Mouse (Mus musculus): Measurements from ENCODE around the gene Agfg2. TPM values are rescaled to one million over a fixed set of nuclear protein-coding genes. Genes with fewer than 3 reads are reported as not detected.

Gene Agfg2
- polyA plus RNA-seq, 1 experiment from 2014 or later, result 18.6 TPM

GRCm38 (mm10) chr5:137652474-137652873 lies 32.1 kb downstream of the Agfg2 start:
- 27% methylated on average over 3 of the region's 3 CpGs for WGBS
- H3K9me3 ChIP-seq (ENCODE audit: control insufficient read depth, low read length), result no peaks in the 10 kb centered on the region
- ATAC-seq, result no peak; the same call in 1 of the 2 replicates

GRCm38 (mm10) chr5:137649669-137650571 lies 34.6 kb downstream of the Agfg2 start:
- Histone ChIP-seq H3K4me1 (ENCODE audit: control insufficient read depth, insufficient read depth, low read length) (peaks cover 34% of the 10 kb centered on the region), H3K27me3 (replicated peaks; ENCODE audit: control insufficient read depth, insufficient read depth, low read length) (peaks cover 9% of the 10 kb centered on the region), H3K9ac (ENCODE audit: low read depth, low read length) (peak overlapping the region; percentile 14), H3K9me3 (ENCODE audit: control insufficient read depth, low read length) (no peaks in the 10 kb centered on the region), H3K4me2 (ENCODE audit: low read depth, low read length) (peak overlapping the region; percentile 26; the same call in 1 of the 2 replicates), H3K36me3 (ENCODE audit: control insufficient read depth, insufficient read depth, low read length) (peaks cover 3% of the 10 kb centered on the region; the same call in 1 of the 2 replicates), H3K27ac (ENCODE audit: low read length) (peak overlapping the region; percentile 58), H3K4me3 (ENCODE audit: low read length) (no peak overlapping the region)
- 13% methylated on average over 17 of the region's 18 CpGs for WGBS
- peak; percentile 49 for ATAC-seq

More at GRCm38 (mm10) chr5:137652474-137652873, 32.1 kb downstream of the Agfg2 start:
- Histone ChIP-seq H3K27me3 (replicated peaks; ENCODE audit: control insufficient read depth, insufficient read depth, low read length) (no peaks in the 10 kb centered on the region), H3K4me3 (ENCODE audit: low read length) (no peak overlapping the region), H3K4me1 (ENCODE audit: control insufficient read depth, insufficient read depth, low read length) (peaks cover 28% of the 10 kb centered on the region), H3K9ac (ENCODE audit: low read depth, low read length) (no peak overlapping the region), H3K4me2 (ENCODE audit: low read depth, low read length) (no peak overlapping the region), H3K27ac (ENCODE audit: low read length) (no peak overlapping the region), H3K36me3 (ENCODE audit: control insufficient read depth, insufficient read depth, low read length) (peaks cover 3% of the 10 kb centered on the region)

- Histone ChIP-seq H3K4me2 (ENCODE audit: low read depth, low read length) (no peak overlapping the region), H3K27me3 (replicated peaks; ENCODE audit: control insufficient read depth, insufficient read depth, low read length) (peaks cover 14% of the 10 kb centered on the region), H3K9ac (ENCODE audit: low read depth, low read length) (no peak overlapping the region), H3K4me3 (ENCODE audit: low read length) (no peak overlapping the region), H3K36me3 (ENCODE audit: control insufficient read depth, insufficient read depth, low read length) (peaks cover 3% of the 10 kb centered on the region; the same call in 1 of the 2 replicates), H3K9me3 (ENCODE audit: control insufficient read depth, low read length) (no peaks in the 10 kb centered on the region), H3K4me1 (ENCODE audit: control insufficient read depth, insufficient read depth, low read length) (peaks cover 35% of the 10 kb centered on the region), H3K27ac (ENCODE audit: low read length) (peak overlapping the region; percentile 58; the same call in 1 of the 2 replicates)
- no peak for ATAC-seq
- WGBS, result 45% methylated on average over 4 of the region's 4 CpGs
Measured at GRCm38 (mm10) chr5:137649251-137649650, 35.3 kb downstream of the Agfg2 start.

- H3K4me1 ChIP-seq (ENCODE audit: control insufficient read depth, insufficient read depth, low read length), result peaks cover 35% of the 10 kb centered on the region
- no peak overlapping the region for H3K4me2 ChIP-seq (ENCODE audit: low read depth, low read length)
- peaks cover 3% of the 10 kb centered on the region; the same call in 1 of the 2 replicates for H3K36me3 ChIP-seq (ENCODE audit: control insufficient read depth, insufficient read depth, low read length)
- H3K27ac ChIP-seq (ENCODE audit: low read length), result no peak overlapping the region
- H3K9ac ChIP-seq (ENCODE audit: low read depth, low read length), result no peak overlapping the region
- peaks cover 14% of the 10 kb centered on the region for H3K27me3 ChIP-seq (replicated peaks; ENCODE audit: control insufficient read depth, insufficient read depth, low read length)
- ATAC-seq, result no peak
- H3K9me3 ChIP-seq (ENCODE audit: control insufficient read depth, low read length), result no peaks in the 10 kb centered on the region
- 36% methylated on average over 9 of the region's 9 CpGs for WGBS
- no peak overlapping the region for H3K4me3 ChIP-seq (ENCODE audit: low read length)
Measured at GRCm38 (mm10) chr5:137647827-137648601, 36.5 kb downstream of the Agfg2 start.

GRCm38 (mm10) chr5:137645652-137646091 lies 38.9 kb downstream of the Agfg2 start, which contains the start of gene Irs3:
Gene Irs3, minus strand, starts transcription at chr5:137645714.
- no peaks in the 10 kb centered on the region for H3K9me3 ChIP-seq (ENCODE audit: control insufficient read depth, low read length)
- peaks cover 14% of the 10 kb centered on the region for H3K27me3 ChIP-seq (replicated peaks; ENCODE audit: control insufficient read depth, insufficient read depth, low read length)
- H3K4me1 ChIP-seq (ENCODE audit: control insufficient read depth, insufficient read depth, low read length), result peaks cover 30% of the 10 kb centered on the region
- no peak within 1 kb of the TSS for H3K27ac ChIP-seq (ENCODE audit: low read length)
- H3K4me3 ChIP-seq (ENCODE audit: low read length), result peak within 1 kb of the TSS; percentile 41
- peak within 1 kb of the TSS; percentile 63 for H3K4me2 ChIP-seq (ENCODE audit: low read depth, low read length)
- ATAC-seq, result 0 out of 2 replicates have a peak, but pooled peaks have one; percentile 13
- WGBS, result 38% methylated on average over 11 of the region's 11 CpGs
- peaks cover 11% of the 10 kb centered on the region for H3K36me3 ChIP-seq (ENCODE audit: control insufficient read depth, insufficient read depth, low read length)
- peak within 1 kb of the TSS; percentile 58; the same call in 1 of the 2 replicates for H3K9ac ChIP-seq (ENCODE audit: low read depth, low read length)

GRCm38 (mm10) chr5:137645091-137645651 lies 39.4 kb downstream of the Agfg2 start:
- H3K4me3 ChIP-seq (ENCODE audit: low read length), result peak overlapping the region; percentile 41
- WGBS, result 7% methylated on average over 44 of the region's 44 CpGs
- H3K27ac ChIP-seq (ENCODE audit: low read length), result no peak overlapping the region
- peak; percentile 23; the same call in 1 of the 2 replicates for ATAC-seq
- peak overlapping the region; percentile 58; the same call in 1 of the 2 replicates for H3K9ac ChIP-seq (ENCODE audit: low read depth, low read length)
- H3K27me3 ChIP-seq (replicated peaks; ENCODE audit: control insufficient read depth, insufficient read depth, low read length), result peaks cover 14% of the 10 kb centered on the region
- H3K4me1 ChIP-seq (ENCODE audit: control insufficient read depth, insufficient read depth, low read length), result peaks cover 26% of the 10 kb centered on the region
- H3K36me3 ChIP-seq (ENCODE audit: control insufficient read depth, insufficient read depth, low read length), result peaks cover 16% of the 10 kb centered on the region
- H3K9me3 ChIP-seq (ENCODE audit: control insufficient read depth, low read length), result no peaks in the 10 kb centered on the region
- peak overlapping the region; percentile 63 for H3K4me2 ChIP-seq (ENCODE audit: low read depth, low read length)

- Histone ChIP-seq H3K9ac (ENCODE audit: low read depth, low read length) (no peak overlapping the region), H3K4me3 (ENCODE audit: low read length) (no peak overlapping the region), H3K27me3 (replicated peaks; ENCODE audit: control insufficient read depth, insufficient read depth, low read length) (peaks cover 14% of the 10 kb centered on the region), H3K36me3 (ENCODE audit: control insufficient read depth, insufficient read depth, low read length) (peaks cover 21% of the 10 kb centered on the region), H3K9me3 (ENCODE audit: control insufficient read depth, low read length) (no peaks in the 10 kb centered on the region), H3K27ac (ENCODE audit: low read length) (no peak overlapping the region), H3K4me2 (ENCODE audit: low read depth, low read length) (no peak overlapping the region), H3K4me1 (ENCODE audit: control insufficient read depth, insufficient read depth, low read length) (peaks cover 19% of the 10 kb centered on the region)
- ATAC-seq, result no peak
- WGBS, result 49% methylated on average over 19 of the region's 19 CpGs
Measured at GRCm38 (mm10) chr5:137644484-137644883, 40.0 kb downstream of the Agfg2 start.

DNA sequence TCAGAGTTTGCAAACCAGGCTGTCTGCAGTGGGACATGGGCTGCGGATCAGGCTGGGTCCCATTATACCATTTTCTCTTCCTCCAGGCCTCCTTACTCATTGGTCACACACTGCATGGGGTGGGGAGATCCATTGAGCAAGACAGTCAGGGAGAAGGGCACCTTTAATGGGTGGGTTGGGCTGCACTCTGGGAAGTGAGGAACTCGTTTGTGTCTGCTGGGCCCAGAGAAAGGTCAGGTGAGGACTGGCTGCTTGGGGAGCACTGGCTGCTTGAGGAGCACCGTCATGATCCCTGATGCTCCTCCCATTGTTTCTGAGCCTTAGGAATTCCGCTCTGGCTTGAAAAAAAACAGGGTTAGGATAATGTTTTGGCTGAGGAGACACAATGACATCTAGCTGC lies 41.6 kb downstream of the Agfg2 start:
- Histone ChIP-seq H3K9me3 (ENCODE audit: control insufficient read depth, low read length) (no peaks in the 10 kb centered on the region), H3K9ac (ENCODE audit: low read depth, low read length) (0 out of 2 replicates have a peak overlapping the region, but pooled peaks have one; percentile 8), H3K36me3 (ENCODE audit: control insufficient read depth, insufficient read depth, low read length) (peaks cover 29% of the 10 kb centered on the region), H3K27me3 (replicated peaks; ENCODE audit: control insufficient read depth, insufficient read depth, low read length) (peaks cover 14% of the 10 kb centered on the region), H3K27ac (ENCODE audit: low read length) (no peak overlapping the region), H3K4me1 (ENCODE audit: control insufficient read depth, insufficient read depth, low read length) (peaks cover 11% of the 10 kb centered on the region; the same call in 1 of the 2 replicates), H3K4me2 (ENCODE audit: low read depth, low read length) (no peak overlapping the region), H3K4me3 (ENCODE audit: low read length) (no peak overlapping the region)
- no peak for ATAC-seq
- WGBS, result 40% methylated on average over 4 of the region's 4 CpGs

All from intestine, embryonic 16.5 days (tissue).